Mouse (Mus musculus) limb, embryonic 14.5 days (tissue): ENCODE data around the gene Phf2. TPM values are rescaled to one million over a fixed set of nuclear protein-coding genes. Genes with fewer than 3 reads are reported as not detected.

Experiments
- ATAC-seq: fragments of 200-750 bp; cut with Nextera tagmentation; 2 replicates; pipeline ENCODE4 v1.8.0; 2017; ENCODE audit warnings: low read depth, moderate number of reproducible peaks, moderate TSS enrichment; ENCODE audit not compliant: low FRiP score
- DNase-seq: peaks from one replicate; pipeline ENCODE4 v3.0.0-alpha.2; 2015; ENCODE audit warnings: low spot score
- H3K27ac ChIP-seq: fragments of 300-500 bp; sonication (generic); replicated peaks from 2 replicates; pipeline ENCODE4 v1.5.1; 2014; ENCODE audit warnings: low read depth, mild to moderate bottlenecking, low read length, moderate library complexity, mixed read lengths
- H3K27me3 ChIP-seq: fragments of 300-500 bp; sonication (generic); 2 replicates; pipeline ENCODE4 v1.6.1; 2014; ENCODE audit warnings: low read length, mixed read lengths; ENCODE audit not compliant: control insufficient read depth, insufficient read depth
- H3K36me3 ChIP-seq: fragments of 300-500 bp; sonication (generic); 2 replicates; pipeline ENCODE4 v1.6.1; 2014; ENCODE audit warnings: mild to moderate bottlenecking, low read length, moderate library complexity, mixed read lengths; ENCODE audit not compliant: control insufficient read depth, insufficient read depth
- H3K4me1 ChIP-seq: fragments of 300-500 bp; sonication (generic); 2 replicates; pipeline ENCODE4 v1.6.1; 2014; ENCODE audit warnings: antibody characterized with exemption, low read length, mixed read lengths; ENCODE audit not compliant: control insufficient read depth, insufficient read depth
- H3K4me2 ChIP-seq: fragments of 300-500 bp; sonication (generic); replicated peaks from 2 replicates; pipeline ENCODE4 v1.6.1; 2014; ENCODE audit warnings: low read depth, mild to moderate bottlenecking, low read length, moderate library complexity; ENCODE audit not compliant: severe bottlenecking
- H3K4me3 ChIP-seq: fragments of 300-500 bp; sonication (generic); replicated peaks from 2 replicates; pipeline ENCODE4 v1.5.1; 2014; ENCODE audit warnings: low read length
- H3K9ac ChIP-seq: fragments of 300-500 bp; sonication (generic); 2 replicates; pipeline ENCODE4 v1.6.1; 2014; ENCODE audit warnings: mild to moderate bottlenecking, low read depth, low read length, moderate library complexity; ENCODE audit not compliant: severe bottlenecking
- H3K9me3 ChIP-seq: fragments of 300-500 bp; sonication (generic); 2 replicates; pipeline ENCODE4 v1.6.1; 2016; ENCODE audit warnings: low read length; ENCODE audit not compliant: control insufficient read depth
- POLR2A ChIP-seq: fragments of 200-500 bp; IDR thresholded peaks from 2 replicates; pipeline ENCODE4 v1.8.0; 2012; ENCODE audit warnings: inconsistent platforms, mild to moderate bottlenecking, moderate library complexity, borderline replicate concordance; ENCODE audit not compliant: insufficient read depth, insufficient read length; ENCODE audit errors: extremely low read depth
- WGBS: fragments of 180-500 bp; shearing (Covaris S2); extraction: QIAGEN DNeasy Blood & Tissue Kit; methylation state at CpG from one replicate; pipeline ENCODE4 v1.1.7; 2014; 5-methylcytosine and 5-hydroxymethylcytosine counted together
- polyA plus RNA-seq, 2 experiments: library from polyadenylated mRNA; depleted of rRNA in 1 of 2; stranded (reverse) in 1 of 2; unstranded in 1 of 2; fragments of >200 nt; fragmentation: Nextera tagmentation in 1 of 2; extraction: Ambion mirVana in 1 of 2; gene quantifications; 2 replicates each; pipeline versions ENCODE4 v1.2.1 to v1.2.3; 2012 to 2014

The Phf2 gene
- polyA plus RNA-seq, 2 experiments: 13.2 to 40.3 TPM

- no peaks in the 10 kb centered on the region for H3K27me3 ChIP-seq
- H3K4me2 ChIP-seq: no peak overlapping the region
- H3K9me3 ChIP-seq: no peaks in the 10 kb centered on the region
- H3K36me3 ChIP-seq: 0 out of 2 replicates have a peak, but pooled peaks cover 6% of the 10 kb centered on the region
- H3K27ac ChIP-seq: no peak overlapping the region
- 63% methylated on average over 8 of the region's 8 CpGs for WGBS
- ATAC-seq (no peak), DNase-seq (no peak)
- no peak overlapping the region for H3K4me3 ChIP-seq
- no peak for TF ChIP-seq POLR2A
- peaks cover 19% of the 10 kb centered on the region for H3K4me1 ChIP-seq
- no peak overlapping the region for H3K9ac ChIP-seq
Observed at GRCm38 (mm10) chr13:48850771-48851170, 20.1 kb downstream of the Phf2 start.

- Histone ChIP-seq H3K4me3 (no peak overlapping the region), H3K9me3 (no peaks in the 10 kb centered on the region), H3K27ac (no peak overlapping the region), H3K36me3 (0 out of 2 replicates have a peak, but pooled peaks cover 6% of the 10 kb centered on the region), H3K4me2 (no peak overlapping the region), H3K4me1 (peaks cover 19% of the 10 kb centered on the region), H3K27me3 (no peaks in the 10 kb centered on the region), H3K9ac (no peak overlapping the region)
- WGBS: 64% methylated on average over 2 of the region's 2 CpGs
- TF ChIP-seq POLR2A: no peak
- no peak for ATAC-seq
- DNase-seq: no peak
Observed at GRCm38 (mm10) chr13:48850326-48850725, 20.6 kb downstream of the Phf2 start.

- Histone ChIP-seq H3K4me2 (no peak overlapping the region), H3K27me3 (no peaks in the 10 kb centered on the region), H3K4me3 (no peak overlapping the region), H3K4me1 (peaks cover 18% of the 10 kb centered on the region), H3K27ac (no peak overlapping the region), H3K9ac (no peak overlapping the region), H3K36me3 (0 out of 2 replicates have a peak, but pooled peaks cover 6% of the 10 kb centered on the region), H3K9me3 (no peaks in the 10 kb centered on the region)
- no peak for ATAC-seq
- no peak for TF ChIP-seq POLR2A
- WGBS: 27% methylated on average over 3 of the region's 3 CpGs
- DNase-seq: peak; percentile 25
Observed at GRCm38 (mm10) chr13:48849155-48849554, 21.8 kb downstream of the Phf2 start.

GRCm38 (mm10) chr13:48845308-48845707 lies 25.6 kb downstream of the Phf2 start:
- TF ChIP-seq POLR2A: no peak
- 69% methylated on average over 4 of the region's 4 CpGs for WGBS
- Histone ChIP-seq H3K4me1 (peaks cover 8% of the 10 kb centered on the region), H3K27ac (no peak overlapping the region), H3K36me3 (0 out of 2 replicates have a peak, but pooled peaks cover 8% of the 10 kb centered on the region), H3K27me3 (no peaks in the 10 kb centered on the region), H3K4me3 (no peak overlapping the region), H3K9me3 (no peaks in the 10 kb centered on the region), H3K4me2 (no peak overlapping the region), H3K9ac (no peak overlapping the region)
- DNase-seq (no peak), ATAC-seq (no peak)

- H3K4me2 ChIP-seq: no peak overlapping the region
- H3K27me3 ChIP-seq: no peaks in the 10 kb centered on the region
- H3K9ac ChIP-seq: no peak overlapping the region
- no peak overlapping the region for H3K4me3 ChIP-seq
- H3K9me3 ChIP-seq: no peaks in the 10 kb centered on the region
- no peak for TF ChIP-seq POLR2A
- ATAC-seq (no peak), DNase-seq (no peak)
- H3K4me1 ChIP-seq: no peaks in the 10 kb centered on the region
- H3K27ac ChIP-seq: no peak overlapping the region
- H3K36me3 ChIP-seq: 0 out of 2 replicates have a peak, but pooled peaks cover 7% of the 10 kb centered on the region
- 83% methylated on average over 1 of the region's 1 CpGs for WGBS
Observed at GRCm38 (mm10) chr13:48843530-48843929, 27.4 kb downstream of the Phf2 start.

GRCm38 (mm10) chr13:48841905-48842592 lies 28.9 kb downstream of the Phf2 start:
- no peak for ATAC-seq
- 69% methylated on average over 5 of the region's 5 CpGs for WGBS
- H3K27ac ChIP-seq: no peak overlapping the region

More at GRCm38 (mm10) chr13:48841905-48842592, 28.9 kb downstream of the Phf2 start:
- Histone ChIP-seq H3K9ac (no peak overlapping the region), H3K36me3 (0 out of 2 replicates have a peak, but pooled peaks cover 3% of the 10 kb centered on the region), H3K4me2 (no peak overlapping the region), H3K4me1 (no peaks in the 10 kb centered on the region), H3K27me3 (no peaks in the 10 kb centered on the region), H3K9me3 (no peaks in the 10 kb centered on the region), H3K4me3 (no peak overlapping the region)
- DNase-seq: no peak
- no peak for TF ChIP-seq POLR2A
